Mouse (Mus musculus) hindbrain, postnatal 0 days (tissue): ENCODE measurements around the gene Msl2. TPM values are rescaled to one million over a fixed set of nuclear protein-coding genes. Genes with fewer than 3 reads are reported as not detected.

Experiments used
- ATAC-seq: fragments of 200-750 bp; cut with Nextera tagmentation; 2 replicates; pipeline ENCODE4 v1.8.0; 2017; ENCODE audit warnings: mild to moderate bottlenecking, moderate TSS enrichment, moderate library complexity
- DNase-seq: peaks from one replicate; pipeline ENCODE4 v3.0.0-alpha.2; 2015; ENCODE audit warnings: low spot score
- H3K27ac ChIP-seq: fragments of 300-500 bp; sonication (generic); 2 replicates; pipeline ENCODE4 v1.5.1; 2014; ENCODE audit warnings: mild to moderate bottlenecking
- H3K27me3 ChIP-seq: fragments of 300-500 bp; sonication (generic); 2 replicates; pipeline ENCODE4 v1.6.1; 2014; ENCODE audit warnings: low read length, mixed read lengths; ENCODE audit not compliant: insufficient read depth
- H3K36me3 ChIP-seq: fragments of 300-500 bp; sonication (generic); 2 replicates; pipeline ENCODE4 v1.6.1; 2014; ENCODE audit warnings: low read length, mixed read lengths; ENCODE audit not compliant: insufficient read depth
- H3K4me1 ChIP-seq: fragments of 300-500 bp; sonication (generic); 2 replicates; pipeline ENCODE4 v1.6.1; 2014; ENCODE audit warnings: antibody characterized with exemption, low read length, mixed read lengths; ENCODE audit not compliant: insufficient read depth
- H3K4me2 ChIP-seq: fragments of 300-500 bp; sonication (generic); 2 replicates; pipeline ENCODE4 v1.6.1; 2014; ENCODE audit warnings: low read depth, mild to moderate bottlenecking, low read length, moderate library complexity, mixed read lengths
- H3K4me3 ChIP-seq: fragments of 300-500 bp; sonication (generic); 2 replicates; pipeline ENCODE4 v1.5.1; 2014; ENCODE audit warnings: low read length
- H3K9ac ChIP-seq: fragments of 300-500 bp; sonication (generic); replicated peaks from 2 replicates; pipeline ENCODE4 v1.6.1; 2014; ENCODE audit warnings: mild to moderate bottlenecking, low read length, moderate library complexity, mixed read lengths
- H3K9me3 ChIP-seq: fragments of 300-500 bp; sonication (generic); 2 replicates; pipeline ENCODE4 v1.6.1; 2016; ENCODE audit warnings: low read length, mixed read lengths
- CTCF ChIP-seq: IDR thresholded peaks from 2 replicates; pipeline ENCODE4 v1.5.1; 2016; ENCODE audit warnings: antibody characterized with exemption, control low read depth, low read depth
- WGBS: fragments of 180-500 bp; shearing (Covaris S2); extraction: QIAGEN DNeasy Blood & Tissue Kit; methylation state at CpG from one replicate; pipeline ENCODE4 v1.1.7; 2014; 5-methylcytosine and 5-hydroxymethylcytosine counted together
- polyA plus RNA-seq: library from polyadenylated mRNA; unstranded; fragments of >200 nt; fragmentation: Nextera tagmentation; extraction: Ambion mirVana; gene quantifications from 2 replicates; pipeline ENCODE4 v1.2.1, GENCODE M21; 2015
- total RNA-seq: library from RNA; depleted of rRNA; stranded (reverse); fragments of >200 nt; gene quantifications from 2 replicates; pipeline ENCODE4 v1.2.3, GENCODE M21; 2014

Gene Msl2
- total and polyA plus RNA-seq, 2 experiments from 2014 or later, result 5.0 to 27.9 TPM

DNA sequence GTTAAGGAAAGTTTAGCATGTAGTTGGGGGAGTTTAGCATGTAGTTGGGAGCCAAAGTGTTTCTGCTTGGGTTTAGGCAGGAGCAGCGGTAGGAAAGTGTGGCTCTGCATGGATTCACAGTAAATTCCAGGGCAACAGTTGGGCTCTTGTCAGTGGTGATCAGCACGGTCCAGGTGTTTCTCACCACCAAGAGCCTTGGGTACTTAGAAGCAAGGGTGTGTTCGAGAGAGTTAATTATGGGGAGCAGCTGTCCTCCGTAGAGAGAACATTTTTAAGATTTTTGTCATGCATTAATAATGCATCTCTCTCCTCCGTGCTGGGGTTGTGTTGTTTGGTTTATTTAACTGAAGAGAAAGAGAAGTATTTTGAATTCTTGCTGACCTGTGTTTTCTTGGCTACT lies 35.3 kb upstream of the Msl2 start:
- H3K27me3 ChIP-seq, result no peaks in the 10 kb centered on the region
- ATAC-seq (no peak), DNase-seq (no peak)
- WGBS, result 72% methylated on average over 5 of the region's 5 CpGs
- peaks cover 4% of the 10 kb centered on the region; the same call in 1 of the 2 replicates for H3K4me1 ChIP-seq
- H3K9ac ChIP-seq, result no peak overlapping the region
- H3K36me3 ChIP-seq, result no peaks in the 10 kb centered on the region
- TF ChIP-seq CTCF, result no peak
- H3K9me3 ChIP-seq, result no peaks in the 10 kb centered on the region
- no peak overlapping the region for H3K4me3 ChIP-seq
- no peak overlapping the region for H3K4me2 ChIP-seq
- H3K27ac ChIP-seq, result no peak overlapping the region

DNA sequence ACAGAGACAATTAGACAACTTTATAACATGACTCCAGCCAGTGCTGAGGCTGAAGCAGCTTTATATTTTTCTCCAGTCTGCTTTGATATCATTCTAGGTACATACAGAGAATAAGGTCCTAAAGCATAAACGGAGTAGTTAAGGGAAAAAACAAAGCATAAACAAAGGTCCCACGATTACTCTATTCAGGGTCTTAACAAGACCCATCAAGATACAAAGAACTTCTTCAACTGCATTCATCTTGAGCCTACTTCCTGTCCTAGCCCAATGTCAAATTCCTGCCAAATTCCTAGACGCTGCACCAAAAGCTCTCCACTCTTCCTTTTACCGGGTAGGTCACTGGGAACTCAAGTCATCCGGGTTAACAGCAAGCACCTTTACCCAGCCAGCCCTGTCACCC lies 32.4 kb upstream of the Msl2 start:
- Histone ChIP-seq H3K9me3 (no peaks in the 10 kb centered on the region), H3K4me1 (no peaks in the 10 kb centered on the region), H3K4me3 (no peak overlapping the region), H3K4me2 (no peak overlapping the region), H3K27me3 (no peaks in the 10 kb centered on the region), H3K36me3 (no peaks in the 10 kb centered on the region), H3K27ac (no peak overlapping the region), H3K9ac (no peak overlapping the region)
- ATAC-seq (no peak), DNase-seq (no peak)
- WGBS, result 78% methylated on average over 5 of the region's 5 CpGs
- TF ChIP-seq CTCF, result no peak

DNA sequence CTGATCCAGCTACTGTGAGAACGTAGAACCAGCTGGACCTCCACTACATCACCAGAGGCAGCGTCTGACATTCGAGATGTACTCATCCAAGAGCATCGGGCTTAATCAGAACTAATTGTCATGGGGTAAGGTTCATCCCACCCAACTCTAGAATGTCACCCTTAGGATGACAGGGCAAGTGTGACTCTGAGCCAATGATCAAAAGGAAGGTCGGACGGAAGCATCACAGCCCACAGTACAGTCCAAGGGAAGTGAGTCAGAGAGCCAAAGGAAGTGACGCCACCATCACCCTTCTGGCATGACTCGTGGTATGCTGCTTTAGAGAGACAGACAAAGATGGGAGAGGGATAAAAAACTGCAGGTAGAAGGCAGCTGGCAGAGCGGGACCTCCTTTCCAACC lies 31.7 kb upstream of the Msl2 start:
- Histone ChIP-seq H3K4me1 (no peaks in the 10 kb centered on the region), H3K27me3 (no peaks in the 10 kb centered on the region), H3K9me3 (no peaks in the 10 kb centered on the region), H3K4me2 (no peak overlapping the region), H3K27ac (no peak overlapping the region), H3K4me3 (no peak overlapping the region), H3K36me3 (no peaks in the 10 kb centered on the region), H3K9ac (no peak overlapping the region)
- ATAC-seq, result no peak
- DNase-seq, result no peak
- 88% methylated on average over 9 of the region's 9 CpGs for WGBS
- TF ChIP-seq CTCF, result no peak

DNA sequence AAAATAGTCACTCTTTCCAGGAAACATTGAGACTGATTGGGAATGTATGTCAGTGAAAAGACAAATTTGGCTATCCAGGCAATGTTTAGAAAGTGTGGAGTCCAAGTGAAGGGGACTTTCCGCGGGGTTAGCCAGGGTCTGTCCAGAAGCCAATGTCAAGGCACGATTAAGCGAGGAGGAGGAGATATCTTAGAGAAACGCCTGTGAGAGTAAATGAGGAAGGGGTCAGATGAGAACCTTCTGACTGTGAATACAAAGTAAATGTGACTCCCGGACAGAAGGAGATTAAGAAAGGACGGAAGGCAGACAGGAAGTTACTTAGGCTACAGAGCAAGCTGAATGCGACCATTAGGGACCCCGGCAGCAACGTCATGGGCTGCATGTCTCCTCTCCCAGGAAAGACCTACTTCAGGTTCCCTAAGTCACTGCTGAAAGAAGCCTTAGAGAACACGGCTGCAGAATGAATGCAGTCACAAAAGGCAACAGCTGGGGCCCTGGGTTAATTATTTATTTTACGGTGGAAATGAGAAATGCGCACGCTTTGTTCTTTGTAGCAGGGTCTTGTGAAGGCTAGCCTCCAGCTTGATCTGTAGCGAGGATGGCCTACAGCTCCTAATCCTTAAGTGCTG lies 28.1 kb upstream of the Msl2 start:
- Histone ChIP-seq H3K9me3 (no peaks in the 10 kb centered on the region), H3K9ac (no peak overlapping the region), H3K4me2 (no peak overlapping the region), H3K27ac (no peak overlapping the region), H3K4me1 (no peaks in the 10 kb centered on the region), H3K36me3 (no peaks in the 10 kb centered on the region), H3K27me3 (no peaks in the 10 kb centered on the region), H3K4me3 (no peak overlapping the region)
- 60% methylated on average over 15 of the region's 15 CpGs for WGBS
- no peak for TF ChIP-seq CTCF
- ATAC-seq, result no peak
- DNase-seq, result no peak

DNA sequence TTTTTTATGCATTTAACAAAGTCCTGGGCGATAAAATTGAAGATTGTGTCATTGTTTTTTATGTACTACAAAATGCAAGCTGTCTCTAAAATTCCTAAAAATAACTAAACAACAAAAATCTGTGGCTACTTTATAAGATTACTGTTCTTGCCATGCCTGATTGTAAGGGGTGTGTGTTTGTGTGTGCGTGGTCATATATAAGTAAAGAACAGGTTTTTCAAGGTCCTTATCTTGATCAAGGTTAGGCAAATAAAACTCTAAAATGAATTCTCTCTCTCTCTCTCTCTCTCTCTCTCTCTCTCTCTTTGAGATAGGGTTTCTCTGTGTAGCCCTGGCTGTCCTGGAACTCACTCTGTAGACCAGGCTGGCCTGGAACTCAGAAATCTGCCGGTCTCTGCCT lies 21.9 kb upstream of the Msl2 start:
- ATAC-seq (no peak), DNase-seq (no peak)
- Histone ChIP-seq H3K9me3 (no peaks in the 10 kb centered on the region), H3K4me3 (no peak overlapping the region), H3K9ac (no peak overlapping the region), H3K36me3 (no peaks in the 10 kb centered on the region), H3K4me2 (no peak overlapping the region), H3K27ac (no peak overlapping the region), H3K4me1 (no peaks in the 10 kb centered on the region), H3K27me3 (no peaks in the 10 kb centered on the region)
- no peak for TF ChIP-seq CTCF
- 96% methylated on average over 3 of the region's 3 CpGs for WGBS

DNA sequence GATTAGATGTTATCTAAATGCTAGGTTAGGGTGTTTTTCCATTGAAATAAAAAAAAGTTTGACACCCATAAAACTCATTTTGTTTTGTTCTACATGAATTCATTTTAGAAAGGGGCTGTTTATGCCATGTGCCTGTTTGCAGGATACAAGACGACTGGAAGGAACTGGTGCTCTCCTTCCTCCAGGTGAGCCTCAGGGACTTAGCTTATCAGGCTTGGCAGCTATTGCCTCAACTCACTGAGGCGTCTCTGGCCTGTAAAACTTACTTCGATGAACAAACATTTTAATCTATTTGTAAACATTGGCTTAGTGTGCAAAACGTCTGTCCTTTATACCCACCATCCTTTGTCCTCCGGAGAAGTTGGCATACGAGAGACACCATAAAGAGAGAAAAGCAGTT lies 21.2 kb upstream of the Msl2 start:
- Histone ChIP-seq H3K4me3 (no peak overlapping the region), H3K9ac (no peak overlapping the region), H3K9me3 (no peaks in the 10 kb centered on the region), H3K36me3 (no peaks in the 10 kb centered on the region), H3K27ac (no peak overlapping the region), H3K4me1 (no peaks in the 10 kb centered on the region), H3K27me3 (no peaks in the 10 kb centered on the region), H3K4me2 (no peak overlapping the region)
- no peak for DNase-seq
- 79% methylated on average over 6 of the region's 6 CpGs for WGBS
- ATAC-seq, result no peak
- no peak for TF ChIP-seq CTCF

DNA sequence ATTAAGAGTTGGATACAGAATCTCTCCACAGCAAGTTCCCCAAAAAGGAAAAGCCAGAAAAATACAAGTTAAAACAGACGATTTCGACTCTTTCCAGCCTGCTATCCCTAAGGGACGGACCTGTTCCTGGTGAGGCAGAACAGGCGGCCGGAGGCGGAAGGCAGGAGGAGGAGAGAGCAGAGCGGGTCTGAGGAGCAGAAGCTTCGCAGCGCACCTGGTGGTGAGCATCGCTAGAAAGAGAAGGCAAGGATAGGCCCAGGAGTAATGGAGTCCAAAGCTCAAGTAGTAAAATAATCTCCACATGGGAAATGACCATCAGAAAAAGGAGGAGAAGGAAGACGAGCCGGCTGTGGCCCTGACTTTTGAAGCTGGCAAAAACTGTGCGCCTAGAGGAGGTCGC lies 20.6 kb upstream of the Msl2 start:
- ATAC-seq (no peak), DNase-seq (no peak)
- Histone ChIP-seq H3K4me2 (no peak overlapping the region), H3K9ac (no peak overlapping the region), H3K27ac (no peak overlapping the region), H3K4me1 (no peaks in the 10 kb centered on the region), H3K36me3 (no peaks in the 10 kb centered on the region), H3K4me3 (no peak overlapping the region), H3K27me3 (no peaks in the 10 kb centered on the region), H3K9me3 (no peaks in the 10 kb centered on the region)
- 78% methylated on average over 14 of the region's 14 CpGs for WGBS
- TF ChIP-seq CTCF, result no peak
